Mouse (Mus musculus) MEL (cell line): ENCODE measurements around the gene Comtd1. TPM values are rescaled to one million over a fixed set of nuclear protein-coding genes. Genes with fewer than 3 reads are reported as not detected.

ENCODE experiments used
- DNase-seq: peaks from one replicate; pipeline ENCODE4 v3.0.0; 2011; ENCODE audit warnings: low read depth, low spot score
- H3K27ac ChIP-seq: 2 replicates; pipeline ENCODE4 v1.5.1; 2012; ENCODE audit warnings: low read depth, mild to moderate bottlenecking, control low read depth, low read length, moderate library complexity; ENCODE audit not compliant: control insufficient read depth
- H3K27me3 ChIP-seq, 2 experiments: fragments of 150-350 bp in 1 of 2; sonication (generic) in 1 of 2; 2 replicates each; pipeline ENCODE4 v1.6.1; 2012; ENCODE audit warnings: low read length in 2 of 2, mild to moderate bottlenecking in 2 of 2, improper control_type of control experiment in 1 of 2, moderate library complexity in 1 of 2; ENCODE audit not compliant: insufficient read depth in 2 of 2, control insufficient read depth in 1 of 2
- H3K36me3 ChIP-seq, 2 experiments: 2 replicates each; pipeline ENCODE4 v1.6.1; 2012 to 2014; ENCODE audit warnings: low read length in 2 of 2, improper control_type of control experiment in 1 of 2, inconsistent platforms in 1 of 2, mild to moderate bottlenecking in 1 of 2; ENCODE audit not compliant: insufficient read depth in 2 of 2, control insufficient read depth in 1 of 2
- H3K4me1 ChIP-seq, 2 experiments: fragments of 150-350 bp in 1 of 2; sonication (generic) in 1 of 2; 2 replicates each; pipeline ENCODE4 v1.6.1; 2012; ENCODE audit warnings: low read length in 2 of 2, improper control_type of control experiment in 1 of 2, mild to moderate bottlenecking in 1 of 2; ENCODE audit not compliant: insufficient read depth in 2 of 2, control insufficient read depth in 1 of 2
- H3K4me3 ChIP-seq, 2 experiments: fragments of 150-350 bp in 1 of 2; sonication (generic) in 1 of 2; 2 replicates each; pipeline ENCODE4 v1.5.1; 2012; ENCODE audit warnings: low read depth in 2 of 2, low read length in 2 of 2, mild to moderate bottlenecking in 2 of 2, moderate library complexity in 2 of 2, control low read depth in 1 of 2, improper control_type of control experiment in 1 of 2; ENCODE audit not compliant: control insufficient read depth in 1 of 2, insufficient read depth in 1 of 2
- H3K79me2 ChIP-seq: 2 replicates; pipeline ENCODE4 v1.6.1; 2012; ENCODE audit warnings: mild to moderate bottlenecking, low read length, moderate library complexity; ENCODE audit not compliant: control insufficient read depth, poor library complexity, insufficient read depth
- H3K9ac ChIP-seq: 2 replicates; pipeline ENCODE4 v1.6.1; 2012; ENCODE audit warnings: low read depth, mild to moderate bottlenecking, control low read depth, low read length, moderate library complexity; ENCODE audit not compliant: control insufficient read depth, poor library complexity, severe bottlenecking
- H3K9me3 ChIP-seq: fragments of 150-350 bp; sonication (generic); replicated peaks from 2 replicates; pipeline ENCODE4 v1.6.1; 2012; ENCODE audit warnings: mild to moderate bottlenecking, low read length, improper control_type of control experiment, moderate library complexity; ENCODE audit not compliant: insufficient read depth
- BHLHE40 ChIP-seq: IDR thresholded peaks from 2 replicates; pipeline ENCODE4 v1.6.1; 2012; ENCODE audit warnings: low read depth, mild to moderate bottlenecking, inconsistent platforms, low read length, improper control_type of control experiment, borderline replicate concordance
- CHD2 ChIP-seq: IDR thresholded peaks from 2 replicates; pipeline ENCODE4 v1.6.1; 2011; ENCODE audit warnings: low read length, improper control_type of control experiment
- CTCF ChIP-seq, 3 experiments: IDR thresholded peaks in 2 of 3; conservative IDR thresholded peaks in 1 of 3; 2 replicates each; pipeline ENCODE4 v1.5.1; 2011 to 2012; ENCODE audit warnings: low read length in 3 of 3, low read depth in 2 of 3, mild to moderate bottlenecking in 2 of 3, improper control_type of control experiment in 1 of 3, inconsistent platforms in 1 of 3, mixed read lengths in 1 of 3, moderate library complexity in 1 of 3; ENCODE audit not compliant: control insufficient read depth in 1 of 3, insufficient read depth in 1 of 3, poor library complexity in 1 of 3, severe bottlenecking in 1 of 3
- E2F4 ChIP-seq: IDR thresholded peaks from 2 replicates; pipeline ENCODE4 v1.6.1; 2011; ENCODE audit warnings: low read depth, low read length, improper control_type of control experiment, borderline replicate concordance
- EP300 ChIP-seq, 2 experiments: IDR thresholded peaks; 2 replicates each; pipeline ENCODE4 v1.6.1; 2011; ENCODE audit warnings: improper control_type of control experiment in 2 of 2, low read length in 2 of 2, low read depth in 1 of 2, mild to moderate bottlenecking in 1 of 2
- GATA1 ChIP-seq: IDR thresholded peaks from 2 replicates; pipeline ENCODE4 v1.6.1; 2011; ENCODE audit warnings: low read depth, low read length, improper control_type of control experiment
- HCFC1 ChIP-seq: IDR thresholded peaks from 2 replicates; pipeline ENCODE4 v1.6.1; 2012; ENCODE audit warnings: low read depth, mild to moderate bottlenecking, inconsistent platforms, low read length, improper control_type of control experiment, moderate library complexity
- JUND ChIP-seq: IDR thresholded peaks from 2 replicates; pipeline ENCODE4 v1.6.1; 2011; ENCODE audit warnings: low read depth, mild to moderate bottlenecking, improper control_type of control experiment, low read length
- MAX ChIP-seq: IDR thresholded peaks from 2 replicates; pipeline ENCODE4 v1.6.1; 2011; ENCODE audit warnings: low read length, improper control_type of control experiment
- MEF2A ChIP-seq: IDR thresholded peaks from 2 replicates; pipeline ENCODE4 v1.6.1; 2014; ENCODE audit warnings: low read depth, mild to moderate bottlenecking, inconsistent platforms, low read length, improper control_type of control experiment; ENCODE audit not compliant: poor library complexity, insufficient replicate concordance, severe bottlenecking; ENCODE audit errors: extremely low read depth
- MYC ChIP-seq: IDR thresholded peaks from 2 replicates; pipeline ENCODE4 v1.6.1; 2011; ENCODE audit warnings: low read depth, mild to moderate bottlenecking, low read length, improper control_type of control experiment, moderate library complexity
- NELFE ChIP-seq: IDR thresholded peaks from 2 replicates; pipeline ENCODE4 v1.6.1; 2011; ENCODE audit warnings: low read depth, low read length, improper control_type of control experiment
- SIN3A ChIP-seq: IDR thresholded peaks from 2 replicates; pipeline ENCODE4 v1.6.1; 2012; ENCODE audit warnings: low read length, improper control_type of control experiment, inconsistent platforms
- TAL1 ChIP-seq: IDR thresholded peaks from 2 replicates; pipeline ENCODE4 v1.6.1; 2012; ENCODE audit warnings: mild to moderate bottlenecking, inconsistent platforms, low read length, moderate library complexity, mixed read lengths
- TBP ChIP-seq: IDR thresholded peaks from 2 replicates; pipeline ENCODE4 v1.8.0; 2011; ENCODE audit warnings: low read depth, low read length, improper control_type of control experiment
- TCF12 ChIP-seq: IDR thresholded peaks from 2 replicates; pipeline ENCODE4 v1.6.1; 2014; ENCODE audit warnings: low read depth, mild to moderate bottlenecking, inconsistent platforms, low read length, improper control_type of control experiment, moderate library complexity
- USF1 ChIP-seq: IDR thresholded peaks from 2 replicates; pipeline ENCODE4 v1.6.1; 2014; ENCODE audit warnings: low read depth, mild to moderate bottlenecking, inconsistent platforms, low read length, improper control_type of control experiment, moderate library complexity
- ZC3H11A ChIP-seq: IDR thresholded peaks from 2 replicates; pipeline ENCODE4 v1.6.1; 2012; ENCODE audit warnings: low read depth, mild to moderate bottlenecking, inconsistent platforms, low read length, improper control_type of control experiment
- ZKSCAN1 ChIP-seq: IDR thresholded peaks from 2 replicates; pipeline ENCODE4 v1.6.1; 2012; ENCODE audit warnings: low read depth, mild to moderate bottlenecking, inconsistent platforms, low read length, improper control_type of control experiment, moderate library complexity
- ZMIZ1 ChIP-seq: IDR thresholded peaks from 2 replicates; pipeline ENCODE4 v1.6.1; 2012; ENCODE audit warnings: low read depth, mild to moderate bottlenecking, inconsistent platforms, low read length, improper control_type of control experiment, moderate library complexity
- polyA plus RNA-seq, 2 experiments: library from polyadenylated mRNA; stranded (reverse) in 1 of 2; unstranded in 1 of 2; fragments of >175 nt in 1 of 2; fragments of >200 nt in 1 of 2; gene quantifications; 2 replicates each; pipeline versions ENCODE4 v1.2.1 to v1.2.4; 2012; ENCODE audit warnings: low replicate concordance in 2 of 2, low read depth in 1 of 2; ENCODE audit not compliant: insufficient read length in 2 of 2, insufficient read depth in 1 of 2, missing spikeins in 1 of 2
- total RNA-seq: library from RNA; depleted of rRNA; stranded (reverse); fragments of 300-350 nt; gene quantifications from 2 replicates; pipeline ENCODE4 v1.2.3, GENCODE M21; 2012

Gene Comtd1
- total and polyA plus RNA-seq, 3 experiments: 35.7 to 36.4 TPM; not detected in 1

DNA sequence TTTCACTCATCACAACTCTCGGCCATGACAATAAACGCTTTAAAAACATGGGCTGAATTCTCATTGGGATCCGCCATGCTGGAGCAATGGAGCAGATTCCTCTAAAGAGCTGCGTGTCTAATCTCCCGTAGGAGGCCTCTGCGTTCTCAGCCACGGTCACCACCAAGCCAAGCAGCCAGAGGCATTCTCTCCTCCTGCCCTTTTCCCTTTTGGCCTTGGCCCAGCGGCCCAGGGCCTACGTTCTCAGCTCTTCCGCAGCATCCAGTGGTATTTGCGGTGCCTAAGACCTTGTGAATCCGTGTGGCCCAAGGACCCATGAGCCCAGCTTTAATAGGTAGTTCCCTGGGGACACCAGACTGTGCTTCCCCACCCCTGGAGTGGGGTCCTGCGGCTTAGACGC, 8.1 kb upstream of the Comtd1 start:
- no peaks in the 10 kb centered on the region for H3K27me3 ChIP-seq
- H3K79me2 ChIP-seq: no peaks in the 10 kb centered on the region; the same call in 1 of the 2 replicates
- peaks cover 0 to 12% of the 10 kb centered on the region in 2 experiments; a peak in 2 of 4 replicates for H3K36me3 ChIP-seq
- DNase-seq: no peak
- H3K4me1 ChIP-seq: peaks cover 4 to 15% of the 10 kb centered on the region in 2 experiments
- H3K27ac ChIP-seq: no peak overlapping the region
- no peaks in the 10 kb centered on the region for H3K9me3 ChIP-seq
- no peak overlapping the region for H3K4me3 ChIP-seq
- no peak for TF ChIP-seq BHLHE40
- TF ChIP-seq SIN3A: no peak
- no peak overlapping the region for H3K9ac ChIP-seq

DNA sequence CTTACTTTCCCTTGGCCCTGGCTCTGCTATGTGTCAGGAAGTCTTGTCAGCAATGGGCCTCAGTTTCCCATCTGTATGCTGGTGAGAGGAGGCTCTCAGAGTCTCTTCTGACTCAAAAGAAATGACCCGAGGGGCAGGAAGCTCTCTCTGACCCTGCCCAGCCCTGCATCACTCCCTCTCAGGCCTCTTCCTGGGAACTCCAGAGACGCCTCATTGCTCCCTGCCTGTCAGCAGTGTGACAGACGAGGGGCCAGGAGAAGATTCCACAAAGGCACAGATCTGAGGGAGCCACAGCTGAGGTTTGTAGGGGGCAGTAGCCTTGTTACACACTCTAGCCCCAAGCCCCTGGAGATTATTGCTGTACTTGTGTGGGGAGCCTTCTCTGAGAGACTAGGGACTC, 7.2 kb upstream of the Comtd1 start:
- H3K9ac ChIP-seq: no peak overlapping the region
- DNase-seq: no peak

DNA sequence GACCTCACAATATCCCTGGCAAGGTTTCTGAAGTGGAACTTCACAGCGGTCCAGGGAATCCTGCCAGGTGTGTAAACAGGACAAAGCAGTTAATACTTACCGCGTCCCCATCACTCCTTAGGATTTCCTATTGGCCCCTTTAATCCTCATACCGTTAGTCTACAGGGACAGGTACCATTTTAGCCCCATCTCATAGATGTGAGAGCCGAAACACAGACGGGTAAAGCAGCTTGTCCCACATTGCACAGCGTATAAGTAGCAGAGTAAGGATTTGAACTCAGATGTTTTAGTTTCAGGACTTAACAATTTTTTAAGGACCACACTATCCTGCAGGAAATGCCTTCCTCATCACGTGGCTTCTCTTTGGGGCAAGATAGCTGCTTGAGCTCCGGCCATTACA, 5.5 kb upstream of the Comtd1 start:
- Histone ChIP-seq H3K4me3 (no peak overlapping the region), H3K79me2 (no peaks in the 10 kb centered on the region; the same call in 1 of the 2 replicates), H3K27me3 (no peaks in the 10 kb centered on the region), H3K36me3 (peaks cover 0 to 18% of the 10 kb centered on the region in 2 experiments; a peak in 2 of 4 replicates), H3K9me3 (no peaks in the 10 kb centered on the region), H3K27ac (no peak overlapping the region), H3K9ac (peak overlapping the region; percentile 72; the same call in 1 of the 2 replicates), H3K4me1 (peaks cover 7 to 26% of the 10 kb centered on the region in 2 experiments)
- DNase-seq: no peak
- TF ChIP-seq MEF2A (no peak), EP300 (IDR thresholded peaks at IDR 0.05; ENCODE audit: low read depth in 1 of 2, low read length in 2 of 2) (no peak), ZMIZ1 (no peak), MAX (no peak), TBP (no peak), E2F4 (no peak), ZKSCAN1 (no peak), HCFC1 (no peak), GATA1 (no peak), CTCF (IDR thresholded peaks at IDR 0.05 in 2 of 3, conservative IDR thresholded peaks at IDR 0.05 in 1 of 3; ENCODE audit: control insufficient read depth in 1 of 3, insufficient read depth in 1 of 3, low read depth in 2 of 3, low read length in 3 of 3, poor library complexity in 1 of 3, severe bottlenecking in 1 of 3) (no peak), MYC (no peak), USF1 (no peak), CHD2 (no peak), JUND (no peak), TAL1 (no peak), BHLHE40 (no peak), NELFE (no peak), TCF12 (no peak)

More for the DNA sequence above, 7.2 kb upstream of the Comtd1 start:
- H3K4me1 ChIP-seq: peaks cover 7 to 24% of the 10 kb centered on the region in 2 experiments
- no peak overlapping the region for H3K27ac ChIP-seq
- TF ChIP-seq ZC3H11A: no peak
- no peak overlapping the region for H3K4me3 ChIP-seq
- H3K36me3 ChIP-seq: peaks cover 0 to 17% of the 10 kb centered on the region in 2 experiments; a peak in 2 of 4 replicates
- H3K9me3 ChIP-seq: no peaks in the 10 kb centered on the region
- no peaks in the 10 kb centered on the region for H3K27me3 ChIP-seq
- no peaks in the 10 kb centered on the region; the same call in 1 of the 2 replicates for H3K79me2 ChIP-seq
